Mouse (Mus musculus) mouse embryonic stem cell (cell line): ENCODE measurements around the gene Olfr484.
"Not testable (repeated sequence)": the region's sequence is repeated elsewhere in the genome, so short reads cannot be mapped to it uniquely, and the experiment has no call there.

ENCODE experiments used
- in situ Hi-C, 2 experiments: fragments of 300-500 bp; cut with MboI; formaldehyde crosslinking; loops; 1 replicate in 1 of 2; 3 replicates in 1 of 2; pipeline ENCODE4 v1.14.3; 2019 to 2020; ENCODE audit warnings: low sequenced_read_pairs in 2 of 2, low pct_unique_long_range_greater_than_20kb in 1 of 2, mixed read lengths in 1 of 2; ENCODE audit not compliant: unreplicated experiment in 1 of 2

Gene Olfr484

DNA sequence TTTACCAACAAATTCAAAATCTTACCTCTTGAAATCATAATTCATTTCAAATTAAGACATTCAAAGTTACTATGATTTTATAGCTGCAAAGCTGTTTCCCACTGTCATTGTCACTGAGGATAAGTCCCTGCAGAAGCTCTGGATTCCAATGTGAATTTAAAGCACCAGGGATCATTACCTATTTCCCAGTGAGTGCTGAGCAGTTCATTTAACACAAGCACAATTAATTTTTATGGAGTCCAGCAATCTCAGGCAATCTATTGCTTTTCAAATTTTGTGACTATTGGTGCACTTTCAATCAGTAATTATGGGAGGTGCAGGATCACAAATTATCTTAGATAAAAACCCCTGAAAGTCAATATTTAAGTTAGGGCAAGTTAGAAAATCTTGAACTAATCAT lies at the start of gene Olfr484:
Olfr484 (minus strand) TSS at position 101 of the 400 bp plus-strand sequence.
- in situ Hi-C loops: no loop called here

- in situ Hi-C loops: not testable (repeated sequence)
Measured at GRCm38 (mm10) chr7:108172642-108173041, 45.4 kb upstream of the Olfr484 start, which contains the start of gene Olfr486. TSS of gene Olfr486 (minus strand) at chr7:108172742.

- in situ Hi-C loops: no loop called here
Measured at GRCm38 (mm10) chr7:108159771-108160170, 32.5 kb upstream of the Olfr484 start, which contains the start of gene Olfr485. TSS of gene Olfr485 (minus strand) at chr7:108159871.

DNA sequence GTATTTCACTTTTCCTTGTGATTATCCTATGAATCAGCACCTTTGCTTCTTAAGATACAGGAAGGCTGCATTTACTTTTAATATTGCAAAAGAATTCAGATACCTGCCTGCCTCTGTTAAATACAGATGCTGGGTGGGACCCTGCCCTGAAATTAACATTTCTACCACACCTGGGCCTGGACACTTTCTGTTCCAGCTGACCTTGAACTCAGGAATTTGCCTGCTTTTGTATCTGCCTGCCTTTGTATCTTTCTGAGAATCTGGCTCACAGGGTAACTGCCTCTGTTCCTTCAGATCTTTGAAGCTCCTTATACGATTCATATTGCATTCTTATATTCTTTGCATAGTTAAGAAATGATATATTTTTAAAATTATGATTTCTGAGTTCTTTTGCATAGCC lies 5.8 kb downstream of the Olfr484 start:
- in situ Hi-C loops: no loop called here

DNA sequence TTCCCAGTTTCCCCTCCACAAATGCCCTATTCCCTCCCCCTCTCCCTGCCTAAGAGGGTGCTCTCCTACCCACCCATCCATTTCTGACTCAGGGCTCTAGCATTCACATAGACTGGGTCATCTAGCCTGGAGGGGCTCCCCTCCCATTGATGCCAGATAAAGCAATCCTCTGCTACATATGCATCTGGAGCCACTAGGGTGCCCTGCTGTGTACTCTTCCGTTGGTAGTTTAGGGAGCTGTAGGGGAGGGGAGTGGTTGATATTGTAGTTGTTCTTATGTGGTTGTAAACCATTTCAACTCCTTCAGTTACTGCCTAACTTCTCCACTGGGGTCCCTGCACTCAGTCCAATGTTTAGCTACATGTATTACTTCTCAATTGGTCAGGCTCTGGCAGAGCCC lies 6.6 kb downstream of the Olfr484 start:
- in situ Hi-C loops: no loop called here

GRCm38 (mm10) chr7:108100549-108100948 lies 26.7 kb downstream of the Olfr484 start, which contains the start of gene Olfr483:
TSS of gene Olfr483 (plus strand) at chr7:108100849.
- in situ Hi-C loops: no loop called here

GRCm38 (mm10) chr7:108097486-108097885 lies 29.8 kb downstream of the Olfr484 start, which contains the start of gene Olfr482:
TSS of gene Olfr482 (minus strand) at chr7:108097586.
- in situ Hi-C loops: no loop called here

- in situ Hi-C loops: no loop called here
Measured at GRCm38 (mm10) chr7:108079555-108079954, 47.7 kb downstream of the Olfr484 start, which contains the start of gene Olfr481. TSS of gene Olfr481 (plus strand) at chr7:108079855.
